ENCODE assay signal across 27 mouse cellular contexts in genomic region chr2:24215118-24215517, GRCm38 (mm10). TPM values are rescaled to one million over a fixed set of nuclear protein-coding genes. Genes with fewer than 3 reads are reported as not detected.
"Had no signal": no experiment of that assay in that cellular context is flagged by ENCODE, and none has a peak within 500 bp of the region (broad histone marks: within the 10 kb centered on the region; RNA-seq: fewer than 3 reads in every experiment).

Il1f6 (plus strand) TSS chr2:24215418.

- H3K9ac ChIP-seq: lung, embryonic 14.5 days; midbrain, embryonic 12.5 days; neural tube, embryonic 13.5 days; neural tube, embryonic 15.5 days had no signal

- ATAC-seq: midbrain, embryonic 16.5 days had no signal

- H3K4me1 ChIP-seq: midbrain, embryonic 10.5 days; midbrain, embryonic 12.5 days; neural tube, embryonic 13.5 days; neural tube, embryonic 15.5 days had no signal

- DNase-seq: lung, adult 18-20 months; lung, embryonic 14.5 days; lung, postnatal 10 days; lung, postnatal 4 days; midbrain, embryonic 14.5 days; retina, postnatal 1 day; right cerebral cortex, adult 18-20 months; right cerebral cortex, postnatal 25 days; right cerebral cortex, postnatal 4 days; spleen, adult 18-20 months; thymus, adult 2 months; thymus, postnatal 25 days; thymus, postnatal 4 days had no signal

- H3K27me3 ChIP-seq: midbrain, embryonic 12.5 days; neural tube, embryonic 13.5 days; neural tube, embryonic 15.5 days had no signal

- H3K4me3 ChIP-seq: midbrain, embryonic 10.5 days; midbrain, embryonic 12.5 days; myocyte; neural tube, embryonic 13.5 days; neural tube, embryonic 15.5 days had no signal

- H3K36me3 ChIP-seq: midbrain, embryonic 10.5 days; midbrain, embryonic 12.5 days; neural tube, embryonic 13.5 days; neural tube, embryonic 15.5 days had no signal

- H3K27ac ChIP-seq: midbrain, embryonic 10.5 days; midbrain, embryonic 12.5 days; neural tube, embryonic 13.5 days; neural tube, embryonic 15.5 days had no signal

- H3K9me3 ChIP-seq: midbrain, embryonic 10.5 days; midbrain, embryonic 12.5 days; neural tube, embryonic 13.5 days; neural tube, embryonic 15.5 days had no signal

- H3K4me2 ChIP-seq: lung, embryonic 14.5 days; midbrain, embryonic 12.5 days; neural tube, embryonic 13.5 days; neural tube, embryonic 15.5 days had no signal

RNA-seq across cellular contexts. Expression of gene Il1f6, which starts in this region (rescaled TPM):
- total RNA-seq: megakaryocyte, adult 5-6 weeks; megakaryocyte-erythroid progenitor cell, adult 5-6 weeks had no signal
- polyA plus RNA-seq: lung, embryonic 14.5 days; lung, embryonic 16.5 days; midbrain, embryonic 10.5 days; midbrain, embryonic 12.5 days; midbrain, embryonic 14.5 days; midbrain, embryonic 16.5 days; myocyte; neural tube, embryonic 11.5 days; neural tube, embryonic 13.5 days; neural tube, embryonic 15.5 days; small intestine, adult 2 months; stomach, embryonic 14.5 days; testis, adult 2 months; urinary bladder, adult 2 months had no signal
